Mouse (Mus musculus): Measurements from ENCODE around the gene Lmo1.
"Not testable (repeated sequence)": the region's sequence is repeated elsewhere in the genome, so short reads cannot be mapped to it uniquely, and the experiment has no call there.

Lmo1 gene

GRCm38 (mm10) chr7:109104894-109105293 is 70.1 kb downstream of the Lmo1 start:
- no peak for DNase-seq

- DNase-seq = no peak
These were observed 73.8 kb downstream of the Lmo1 start for GRCm38 (mm10) chr7:109101167-109101566.

- DNase-seq = no peak
These were observed 76.6 kb downstream of the Lmo1 start for GRCm38 (mm10) chr7:109098145-109099018.

GRCm38 (mm10) chr7:109097203-109097602 is 77.8 kb downstream of the Lmo1 start:
- no peak for DNase-seq

- no peak for DNase-seq
These were observed 78.4 kb downstream of the Lmo1 start for GRCm38 (mm10) chr7:109096618-109097017.

- DNase-seq = no peak
These were observed 80.7 kb downstream of the Lmo1 start for GRCm38 (mm10) chr7:109094294-109094693.

- not testable (repeated sequence) for DNase-seq
These were observed 83.7 kb downstream of the Lmo1 start for GRCm38 (mm10) chr7:109091316-109091715.
